Mouse (Mus musculus): ENCODE measurements at regions not wholly inside any gene's neighbourhood (a gene's known extent, or its start where the extent isn't known, plus 50 kb on each side); places are given as distances from the start of the nearest gene placed in this dataset.

GRCm38 (mm10) chr2:78173784-78174183 lies 227.6 kb upstream of the Cwc22 start:
- intact Hi-C loops (cut with DNase I), result no loop called here
- no peak for DNase-seq (ENCODE audit: low spot score)

GRCm38 (mm10) chr2:78172819-78173218 lies 226.6 kb upstream of the Cwc22 start:
- intact Hi-C loops (cut with DNase I), result no loop called here
- no peak for DNase-seq (ENCODE audit: low spot score)

- intact Hi-C loops (cut with DNase I), result no loop called here
- DNase-seq (ENCODE audit: low spot score), result no peak
Measured at GRCm38 (mm10) chr2:78170162-78170747, 224.1 kb upstream of the Cwc22 start.

DNA sequence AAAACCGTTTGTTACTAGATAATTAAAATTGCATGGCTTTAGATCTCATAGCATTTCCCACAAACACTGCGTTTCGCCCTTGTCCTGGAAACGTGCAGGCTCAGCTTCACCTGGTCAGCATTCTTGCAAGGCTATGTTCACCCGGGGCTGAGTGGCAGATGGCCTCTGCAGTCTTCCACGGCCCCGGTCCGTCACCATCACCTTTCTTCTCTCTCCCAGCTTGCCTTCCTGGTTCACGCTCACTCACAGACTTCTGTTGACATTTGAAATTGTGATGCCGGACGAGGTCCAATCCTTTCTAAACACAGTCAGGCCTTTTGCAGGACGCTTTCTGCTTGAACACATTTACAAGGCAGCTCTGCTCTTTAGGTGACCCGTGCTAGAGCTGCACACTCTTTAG lies 219.3 kb upstream of the Cwc22 start:
- intact Hi-C loops (cut with DNase I), result no loop called here

GRCm38 (mm10) chr2:78159877-78160485 lies 213.8 kb upstream of the Cwc22 start:
- DNase-seq (ENCODE audit: low spot score), result no peak
- intact Hi-C loops (cut with DNase I), result no loop called here

More for the DNA sequence above, 219.3 kb upstream of the Cwc22 start:
- DNase-seq (ENCODE audit: low spot score), result no peak

DNA sequence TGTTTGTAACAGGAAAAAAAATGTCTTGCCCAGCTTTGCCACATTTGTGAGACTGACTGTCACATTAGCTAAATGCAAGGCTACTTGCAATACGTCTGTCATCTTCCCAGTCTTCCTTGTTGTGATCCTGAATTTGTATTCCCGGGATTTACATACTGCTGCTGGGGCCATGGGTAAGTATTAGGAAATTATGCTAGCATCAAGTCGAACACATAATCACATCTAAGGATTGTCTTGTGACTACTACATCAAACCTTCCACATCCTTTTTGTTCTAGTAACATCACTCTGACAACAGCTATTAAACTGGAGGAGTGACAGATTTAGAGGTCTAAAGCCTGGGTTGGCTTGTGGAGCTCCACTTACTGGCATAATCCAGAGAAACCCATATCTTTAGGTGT lies 164.2 kb upstream of the Cwc22 start:
- DNase-seq (ENCODE audit: low spot score), result no peak
- intact Hi-C loops (cut with DNase I), result no loop called here

- DNase-seq (ENCODE audit: low spot score), result no peak
Measured at GRCm38 (mm10) chr2:78095536-78095935, 149.4 kb upstream of the Cwc22 start.

DNA sequence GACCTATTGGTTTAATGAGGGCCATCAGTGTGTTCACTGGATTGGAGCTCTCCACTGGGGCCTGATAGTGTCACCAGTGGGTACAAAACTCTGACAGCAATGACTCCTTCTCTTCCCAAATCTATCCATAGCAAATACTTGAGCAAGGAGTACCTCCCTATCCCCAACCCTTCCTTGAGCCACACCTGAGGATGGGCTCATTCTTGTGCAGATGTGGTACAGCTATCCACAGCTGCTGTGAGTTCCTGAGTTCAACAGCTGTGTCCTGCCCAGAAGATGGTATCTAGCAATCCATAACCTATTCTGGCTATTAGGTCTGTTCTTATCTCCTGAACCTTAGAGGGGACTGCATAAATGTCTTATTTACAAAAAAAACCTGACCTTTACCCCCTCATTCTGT lies 148.7 kb upstream of the Cwc22 start:
- intact Hi-C loops (cut with DNase I), result no loop called here
- no peak for DNase-seq (ENCODE audit: low spot score)

More at GRCm38 (mm10) chr2:78095536-78095935, 149.4 kb upstream of the Cwc22 start:
- intact Hi-C loops (cut with DNase I), result no loop called here

DNA sequence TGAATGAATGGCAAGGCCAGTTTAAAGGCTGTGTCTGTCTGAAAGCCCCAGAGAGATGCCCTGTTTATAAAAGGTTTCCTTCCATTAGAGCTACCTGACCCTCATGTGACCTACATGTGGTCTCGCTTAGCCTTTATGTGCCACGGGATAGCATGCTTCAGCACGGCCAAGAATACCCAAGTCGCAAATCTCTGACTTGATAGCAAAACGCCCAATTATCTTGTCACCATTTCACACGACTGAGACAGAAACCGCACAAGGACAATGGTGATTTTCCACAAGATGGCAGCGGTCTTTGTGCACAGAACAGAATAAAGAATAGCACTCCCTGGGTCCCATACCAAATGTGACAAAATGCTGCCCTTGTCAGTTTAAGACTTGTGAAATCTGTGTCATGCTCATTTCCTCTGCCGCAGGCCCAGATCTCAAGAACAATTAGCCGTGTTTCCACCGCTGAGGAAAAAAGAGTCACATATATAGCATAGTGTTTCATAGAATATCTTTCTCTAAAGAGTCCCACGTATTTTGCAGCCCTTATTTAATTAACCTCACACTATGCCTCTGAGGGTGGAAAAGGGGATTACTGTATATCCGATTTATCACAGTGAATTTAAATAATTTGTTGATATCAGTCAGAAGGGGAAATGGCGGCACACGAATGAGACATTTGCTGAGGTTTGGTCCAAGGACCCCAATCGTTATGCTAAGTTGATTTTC lies 118.3 kb upstream of the Cwc22 start:
- intact Hi-C loops (cut with DNase I), result no loop called here
- no peak for DNase-seq (ENCODE audit: low spot score)

- DNase-seq (ENCODE audit: low spot score), result no peak
- intact Hi-C loops (cut with DNase I), result no loop called here
Measured at GRCm38 (mm10) chr2:78059801-78060416, 113.7 kb upstream of the Cwc22 start.

- intact Hi-C loops (cut with DNase I), result no loop called here
Measured at GRCm38 (mm10) chr2:78058988-78059387, 112.8 kb upstream of the Cwc22 start.

GRCm38 (mm10) chr2:78053910-78054309 lies 107.7 kb upstream of the Cwc22 start:
- no peak for DNase-seq (ENCODE audit: low spot score)
- intact Hi-C loops (cut with DNase I), result no loop called here

More at GRCm38 (mm10) chr2:78058988-78059387, 112.8 kb upstream of the Cwc22 start:
- DNase-seq (ENCODE audit: low spot score), result no peak

DNA sequence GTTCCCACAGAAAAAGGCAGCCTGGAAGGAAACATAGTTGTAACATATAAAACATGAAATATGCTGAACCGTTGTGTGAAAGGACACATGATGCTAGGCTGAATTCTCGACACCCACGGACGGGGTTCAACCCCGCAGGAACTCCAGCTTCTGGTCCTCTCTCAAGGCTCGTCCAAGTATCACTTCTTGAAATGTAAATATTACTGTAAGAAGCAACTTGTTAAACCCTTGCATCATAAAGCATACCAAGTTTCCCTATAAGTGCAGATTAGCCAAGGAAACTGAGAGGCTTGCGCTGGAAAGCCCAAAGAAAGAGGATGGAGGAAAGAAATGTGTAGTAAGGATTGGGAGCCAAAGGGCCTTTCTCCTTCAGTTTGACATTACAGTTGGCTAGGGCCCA lies 104.4 kb upstream of the Cwc22 start:
- intact Hi-C loops (cut with DNase I), result no loop called here

GRCm38 (mm10) chr2:78049248-78049874 lies 103.2 kb upstream of the Cwc22 start:
- peak; percentile 44 for DNase-seq (ENCODE audit: low spot score)
- intact Hi-C loops (cut with DNase I), result loop anchor here (2.0 to 10.0 kb wide), 5 partner anchors 505 to 1448 kb away; no protein-coding TSS in a partner anchor

More for the DNA sequence above, 104.4 kb upstream of the Cwc22 start:
- DNase-seq (ENCODE audit: low spot score), result no peak

DNA sequence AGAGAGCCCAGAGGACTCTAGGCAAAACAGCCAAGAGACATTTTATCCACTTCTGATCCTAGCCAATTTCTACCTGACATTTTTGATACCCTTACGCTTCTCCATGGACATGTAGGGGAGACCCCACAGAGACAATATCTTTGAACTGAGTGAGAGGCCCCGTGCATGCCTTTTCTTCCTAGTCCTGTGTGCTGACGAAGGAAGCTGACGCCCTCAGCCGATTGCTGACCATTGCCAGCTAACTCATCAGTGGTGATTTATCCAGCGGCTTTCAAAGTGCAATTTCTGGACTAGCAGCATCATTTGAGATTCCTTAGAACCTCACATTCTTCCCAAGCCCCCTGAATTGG lies 102.5 kb upstream of the Cwc22 start:
- intact Hi-C loops (cut with DNase I), result loop anchor here (2.0 to 10.0 kb wide), 5 partner anchors 506 to 1449 kb away; no protein-coding TSS in a partner anchor
- DNase-seq (ENCODE audit: low spot score), result no peak

DNA sequence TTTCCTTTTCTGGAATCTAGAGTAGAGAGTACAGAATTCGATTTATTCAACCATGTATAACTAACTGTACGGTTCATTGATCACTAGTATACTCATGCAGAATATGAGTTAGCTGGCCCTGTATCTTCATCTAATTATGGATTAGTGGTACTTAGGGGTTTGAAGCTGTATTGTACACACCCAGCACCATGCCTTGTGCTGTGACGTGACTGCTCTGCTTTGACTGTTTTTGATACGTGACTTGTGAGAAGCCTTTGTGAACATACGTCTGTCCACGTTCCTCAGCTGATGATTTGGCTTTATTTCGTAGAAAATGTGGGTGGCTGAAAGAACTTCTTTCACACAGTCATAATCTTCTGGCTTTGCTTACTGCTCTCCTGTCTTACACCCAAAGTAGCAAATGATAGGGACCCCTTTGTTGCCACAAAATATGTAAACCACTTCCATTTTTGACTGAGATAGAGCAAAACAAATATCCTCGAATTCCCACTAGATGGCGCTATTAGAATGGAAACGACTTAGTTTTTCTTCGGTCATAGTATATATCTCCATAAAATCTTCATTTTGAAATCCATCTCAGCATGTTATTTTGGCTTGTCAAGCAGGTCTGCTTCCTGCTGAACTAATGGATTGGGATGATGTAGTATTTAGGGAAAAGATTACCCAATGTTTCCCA lies 102.0 kb upstream of the Cwc22 start:
- no peak for DNase-seq (ENCODE audit: low spot score)

DNA sequence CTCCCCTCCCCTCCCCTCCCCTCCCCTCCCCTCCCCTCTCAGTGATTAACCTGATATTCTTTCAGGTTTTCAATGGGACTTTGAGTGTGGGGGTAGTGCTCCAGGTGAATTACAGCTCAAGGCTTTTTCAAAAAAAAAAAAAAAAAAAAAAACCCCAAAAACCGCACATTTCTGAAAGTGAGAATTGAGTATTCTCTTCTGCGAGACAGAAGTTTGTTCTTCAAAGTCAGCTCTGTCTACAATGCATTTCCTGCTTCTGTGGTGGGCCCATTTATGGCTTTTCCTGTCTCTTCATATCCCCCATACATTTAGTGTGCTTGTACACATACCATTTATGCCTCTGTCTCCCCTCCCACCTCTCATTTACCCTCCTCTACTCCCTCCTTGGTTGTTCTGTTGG lies 81.1 kb upstream of the Cwc22 start:
- intact Hi-C loops (cut with DNase I), result loop anchor here (10.0 kb wide), 1 partner anchor 643 kb away; no protein-coding TSS in a partner anchor
- DNase-seq (ENCODE audit: low spot score), result no peak

More for the DNA sequence above, 102.0 kb upstream of the Cwc22 start:
- intact Hi-C loops (cut with DNase I), result loop anchor here (2.0 to 10.0 kb wide), 5 partner anchors 507 to 1449 kb away; no protein-coding TSS in a partner anchor

DNA sequence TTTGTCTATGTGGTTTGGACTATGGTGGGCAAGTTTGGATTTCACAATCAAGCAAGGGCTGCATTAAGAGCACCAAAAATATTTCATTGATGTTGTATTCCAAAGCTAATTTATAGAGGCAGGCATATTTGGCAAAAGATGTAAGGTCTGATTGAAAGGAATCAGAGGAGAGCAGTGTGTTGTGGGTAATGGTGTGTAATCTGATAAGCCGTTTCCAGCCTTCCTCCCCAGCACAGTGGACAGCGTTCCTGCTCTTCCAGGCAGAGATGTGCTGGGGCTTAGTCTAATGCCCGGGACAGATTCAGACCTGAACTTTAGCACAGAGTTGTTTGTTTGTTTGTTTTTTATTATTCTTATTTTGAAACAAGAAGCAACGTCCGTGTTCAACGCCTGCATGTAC lies 80.6 kb upstream of the Cwc22 start:
- DNase-seq (ENCODE audit: low spot score), result no peak
- intact Hi-C loops (cut with DNase I), result loop anchor here (10.0 kb wide), 1 partner anchor 642 kb away; no protein-coding TSS in a partner anchor

DNA sequence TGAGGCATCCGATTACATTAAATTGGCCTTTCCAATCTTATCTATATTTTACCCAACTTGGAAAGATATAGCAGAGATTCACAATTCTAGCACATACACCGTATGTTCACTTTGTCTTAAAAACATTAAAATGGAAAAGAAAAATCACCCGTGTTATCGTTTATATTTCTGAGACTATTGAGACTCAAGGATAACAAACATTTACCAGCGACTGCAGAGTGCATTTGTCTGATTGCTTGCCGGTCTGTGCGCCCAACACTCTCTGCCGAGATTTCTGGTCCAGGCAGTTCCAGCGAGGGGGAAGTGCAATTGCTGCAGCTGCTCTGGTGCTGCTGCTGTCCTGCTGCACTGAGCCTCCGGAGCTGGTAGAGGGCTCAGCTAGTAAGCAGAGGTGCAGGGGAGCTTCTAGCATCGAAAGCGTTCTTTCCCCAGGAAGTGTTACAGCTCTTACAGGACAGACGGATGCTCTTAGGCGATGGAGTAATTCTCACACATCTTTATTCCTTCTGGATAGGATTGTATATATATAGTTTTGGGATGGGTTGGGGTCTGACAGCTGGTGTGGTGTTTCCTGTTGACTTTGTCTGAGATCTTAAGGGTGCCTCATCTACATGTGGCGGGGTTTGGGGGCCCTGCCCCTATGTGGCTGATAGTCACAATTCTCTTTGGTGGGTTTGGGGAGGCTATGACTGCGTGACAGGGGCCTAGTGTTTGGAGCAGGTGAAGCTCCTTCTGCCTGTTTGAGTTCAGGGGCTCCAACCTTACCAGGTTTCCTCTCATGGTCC lies 79.7 kb upstream of the Cwc22 start:
- no peak for DNase-seq (ENCODE audit: low spot score)
- intact Hi-C loops (cut with DNase I), result loop anchor here (10.0 kb wide), 1 partner anchor 641 kb away; no protein-coding TSS in a partner anchor

All from heart, postnatal 25 days (tissue).